Mouse (Mus musculus) lung, adult 2 months (tissue): Measurements from ENCODE around the gene Npc1l1. TPM values are rescaled to one million over a fixed set of nuclear protein-coding genes. Genes with fewer than 3 reads are reported as not detected.

Source experiments
- DNase-seq: peaks from one replicate; pipeline ENCODE4 v3.0.0; 2022
- H3K4me1 ChIP-seq: fragments of 200-500 bp; 2 replicates; pipeline ENCODE4 v1.6.1; 2011; ENCODE audit warnings: low read length; ENCODE audit not compliant: control insufficient read depth, insufficient read depth
- H3K4me3 ChIP-seq: fragments of 200-500 bp; replicated peaks from 2 replicates; pipeline ENCODE3; 2011; ENCODE audit warnings: low read depth, mild to moderate bottlenecking, control low read depth, low read length; ENCODE audit errors: extremely low read depth
- CTCF ChIP-seq: fragments of 200-500 bp; IDR thresholded peaks from 2 replicates; pipeline ENCODE4 v1.5.1; 2011; ENCODE audit warnings: mild to moderate bottlenecking, low read length, control low read depth; ENCODE audit not compliant: insufficient read depth
- POLR2A ChIP-seq: fragments of 200-500 bp; IDR thresholded peaks from 2 replicates; pipeline ENCODE4 v1.6.1; 2011; ENCODE audit warnings: low read depth, mild to moderate bottlenecking, control low read depth, low read length, borderline replicate concordance; ENCODE audit errors: extremely low read depth
- WGBS: fragments of 180-500 bp; shearing (Covaris S2); methylation state at CpG from one replicate; pipeline ENCODE4 v1.1.7; 2018; 5-methylcytosine and 5-hydroxymethylcytosine counted together
- polyA plus RNA-seq: library from polyadenylated mRNA; depleted of rRNA; stranded (reverse); fragments of >200 nt; gene quantifications from 2 replicates; pipeline ENCODE4 v1.2.3, GENCODE M21; 2012; rRNA removed

Npc1l1 gene
- polyA plus RNA-seq, 1 experiment, result 0.34 TPM

DNA sequence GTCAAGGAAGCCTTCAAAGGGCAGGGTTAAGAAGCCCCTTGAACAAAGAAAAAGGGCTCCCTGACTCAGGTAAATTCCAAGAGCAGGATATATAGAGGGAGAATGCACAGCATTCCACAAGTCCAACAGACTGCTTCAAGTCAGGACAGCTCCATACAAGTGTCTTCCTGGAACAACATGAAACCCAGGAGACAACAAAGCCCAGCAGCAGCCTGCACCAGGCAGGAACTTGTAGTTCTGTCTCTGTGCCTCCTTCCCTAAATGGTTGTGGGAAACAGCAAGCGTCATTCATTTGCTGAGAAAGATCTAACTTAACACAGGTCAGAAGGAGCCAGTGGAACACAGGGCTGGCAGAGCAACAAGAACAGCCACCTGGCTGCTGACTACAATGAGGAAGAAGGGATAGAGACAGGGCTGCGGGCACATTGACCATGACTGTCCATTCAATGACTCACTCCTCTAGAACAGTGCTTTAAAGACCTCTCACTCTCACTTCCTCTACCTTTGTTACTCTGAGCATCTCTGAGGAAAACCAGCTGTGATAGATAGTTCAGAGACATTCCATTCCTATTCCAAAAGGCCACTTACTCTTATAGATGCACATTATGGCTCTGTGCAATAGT lies 60.8 kb downstream of the Npc1l1 start:
- H3K4me3 ChIP-seq, result no peak overlapping the region
- no peak for DNase-seq
- peaks cover 14% of the 10 kb centered on the region for H3K4me1 ChIP-seq
- TF ChIP-seq POLR2A, result no peak
- TF ChIP-seq CTCF, result no peak
- 58% methylated on average over 2 of the region's 2 CpGs for WGBS

DNA sequence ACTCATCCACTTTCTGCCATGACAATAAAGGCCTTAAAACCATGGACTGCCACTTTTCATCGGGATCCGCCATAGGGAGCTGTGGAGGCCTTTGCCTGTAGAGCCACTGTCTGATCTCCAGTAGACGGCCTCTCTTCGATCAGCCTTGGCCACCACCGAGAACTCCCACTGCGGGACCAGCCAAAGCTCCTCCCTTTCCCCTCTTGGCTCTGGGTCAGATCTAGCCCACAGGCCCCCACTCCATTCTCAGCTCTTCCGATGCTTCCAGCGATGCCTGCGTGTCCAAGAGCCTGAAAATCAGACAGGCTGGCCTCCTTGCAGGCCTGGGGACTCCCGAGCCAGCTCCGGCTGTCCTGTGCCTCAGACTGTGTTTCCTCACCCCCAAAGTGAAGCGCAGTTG lies 63.6 kb downstream of the Npc1l1 start:
- H3K4me1 ChIP-seq, result peaks cover 14% of the 10 kb centered on the region
- TF ChIP-seq CTCF (no peak), POLR2A (no peak)
- WGBS, result 68% methylated on average over 12 of the region's 12 CpGs
- no peak for DNase-seq
- no peak overlapping the region for H3K4me3 ChIP-seq

DNA sequence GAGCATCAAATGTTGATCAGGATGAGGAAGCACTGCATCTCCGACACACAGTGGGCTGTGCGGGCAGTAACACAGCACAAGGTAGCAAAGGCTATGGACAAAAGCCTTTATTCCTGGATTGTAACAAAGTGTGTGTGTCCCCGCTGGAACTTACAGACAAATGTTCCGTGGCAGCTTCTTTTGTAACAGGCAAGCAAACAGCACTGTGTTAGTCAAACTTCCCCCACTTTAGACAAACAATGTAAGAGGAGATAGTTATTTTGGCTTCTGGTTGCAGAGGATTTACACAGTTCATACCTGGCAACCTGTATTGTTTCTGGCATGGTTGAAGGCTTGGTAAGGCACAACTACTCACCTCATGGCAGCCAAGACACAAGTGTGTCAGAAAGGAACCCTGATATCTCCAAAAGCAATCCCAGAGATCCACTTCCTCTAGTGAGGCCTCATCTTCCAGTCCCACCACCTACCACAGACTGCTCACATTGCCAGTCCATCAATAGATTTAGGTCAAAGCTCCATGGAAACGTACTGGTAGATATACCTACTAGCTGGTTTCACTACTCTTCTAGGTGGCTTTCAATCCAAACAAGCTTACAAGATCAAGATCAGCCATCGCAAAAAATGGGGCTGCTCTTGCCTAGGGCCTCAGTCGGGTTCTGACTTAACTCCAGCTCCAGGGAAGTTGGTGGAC lies 64.4 kb downstream of the Npc1l1 start:
- WGBS, result 80% methylated on average over 7 of the region's 7 CpGs
- Histone ChIP-seq H3K4me1 (peaks cover 18% of the 10 kb centered on the region), H3K4me3 (no peak overlapping the region)
- no peak for DNase-seq
- TF ChIP-seq POLR2A, result no peak

DNA sequence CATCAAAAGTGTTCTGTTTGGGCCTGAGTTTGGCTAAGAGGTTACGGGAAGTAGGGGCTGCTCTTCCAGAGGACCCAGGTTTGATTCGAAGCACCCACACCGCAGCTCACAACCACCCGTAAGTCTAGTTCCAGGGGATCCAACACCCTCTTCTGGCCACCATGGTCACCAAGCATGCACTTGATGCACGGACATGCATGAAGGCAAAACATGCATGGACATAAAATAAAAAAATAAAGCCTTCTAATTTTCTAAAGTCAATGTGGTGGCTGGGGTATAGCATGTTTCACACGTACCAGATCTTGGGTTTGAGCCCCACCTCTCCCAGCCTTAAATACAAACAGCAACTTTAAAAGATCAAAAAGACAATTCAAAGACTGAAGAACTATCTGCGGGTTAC lies 65.2 kb downstream of the Npc1l1 start:
- Histone ChIP-seq H3K4me1 (peaks cover 23% of the 10 kb centered on the region), H3K4me3 (no peak overlapping the region)
- WGBS, result 95% methylated on average over 7 of the region's 7 CpGs
- no peak for DNase-seq
- TF ChIP-seq POLR2A, result no peak
- no peak for TF ChIP-seq CTCF

DNA sequence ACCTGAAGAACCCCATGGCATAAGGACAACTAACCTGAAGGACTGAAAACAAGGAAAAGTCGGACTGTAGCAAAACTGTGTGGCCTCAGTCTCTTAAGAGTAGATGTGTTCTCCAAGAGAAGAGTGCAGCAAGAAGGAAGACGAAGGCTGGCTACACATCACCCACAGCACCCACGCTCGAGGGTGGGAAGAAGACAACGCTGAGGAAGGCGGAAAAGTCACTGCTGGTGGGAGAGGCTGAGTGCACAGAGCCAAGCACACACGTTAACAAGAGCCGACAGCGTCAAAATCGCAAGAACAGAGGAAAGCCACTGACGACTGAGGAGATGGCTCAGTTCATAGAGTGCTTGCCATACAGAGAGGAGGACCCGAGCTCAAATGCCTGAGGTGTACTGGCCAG lies 66.2 kb downstream of the Npc1l1 start:
- H3K4me3 ChIP-seq, result no peak overlapping the region
- peaks cover 20% of the 10 kb centered on the region for H3K4me1 ChIP-seq
- WGBS, result 86% methylated on average over 12 of the region's 12 CpGs
- DNase-seq, result no peak
- TF ChIP-seq CTCF (no peak), POLR2A (no peak)

DNA sequence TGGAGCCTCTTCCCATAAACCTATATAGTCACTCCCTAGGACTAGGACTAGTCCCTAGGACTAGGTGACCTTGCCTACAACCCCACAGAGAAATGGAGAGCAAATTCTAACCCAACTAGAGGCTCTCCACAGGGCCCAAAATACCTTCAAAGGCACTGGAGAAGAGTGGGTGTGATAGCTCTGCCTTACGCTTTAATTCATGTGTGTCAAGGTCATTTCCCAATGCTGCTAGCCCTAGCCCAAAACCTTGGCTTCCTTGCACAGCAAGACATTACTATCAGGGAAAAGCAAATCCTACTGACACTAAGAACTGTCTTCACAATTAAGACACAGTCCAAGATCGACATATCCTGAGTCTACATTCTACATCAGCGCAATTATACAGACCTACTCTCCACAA lies 66.9 kb downstream of the Npc1l1 start:
- DNase-seq, result no peak
- Histone ChIP-seq H3K4me1 (peaks cover 16% of the 10 kb centered on the region), H3K4me3 (no peak overlapping the region)
- TF ChIP-seq POLR2A (no peak), CTCF (no peak)
- 96% methylated on average over 3 of the region's 3 CpGs for WGBS

DNA sequence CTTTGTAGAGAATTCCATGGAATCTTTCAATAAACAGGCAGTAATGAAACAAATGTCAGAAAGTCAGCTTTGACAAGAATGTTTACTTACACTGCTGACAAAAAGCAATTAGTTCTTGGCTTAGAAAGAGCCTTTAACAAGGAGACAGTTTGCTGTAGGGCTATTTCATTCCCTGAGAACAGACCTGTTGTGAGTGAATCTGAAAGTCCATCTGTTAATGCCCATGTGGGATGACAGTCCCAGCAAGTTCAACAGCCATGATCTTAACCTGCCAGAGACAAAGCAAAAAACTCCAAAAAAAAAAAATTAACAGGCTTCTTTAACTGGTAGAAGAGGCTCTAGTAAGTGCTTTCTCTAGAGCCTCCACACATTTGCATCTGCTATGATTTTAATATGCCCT lies 68.4 kb downstream of the Npc1l1 start:
- DNase-seq, result no peak
- TF ChIP-seq POLR2A, result no peak
- TF ChIP-seq CTCF, result no peak
- Histone ChIP-seq H3K4me3 (no peak overlapping the region), H3K4me1 (peaks cover 18% of the 10 kb centered on the region)

Other genes with a start within 250 kb of the Npc1l1 start
- gene Camk2b, start 163.8 kb downstream of the Npc1l1 start, polyA plus RNA-seq, result 13.8 and 17.8 TPM in 2 replicates
- 0.11 TPM in 1 of 2 replicates, not detected in the other for gene A730071L15Rik, start 30.1 kb downstream of the Npc1l1 start, polyA plus RNA-seq
- gene Nudcd3, start 29.7 kb downstream of the Npc1l1 start, polyA plus RNA-seq, result 29.4 and 52.9 TPM in 2 replicates
- 20.1 and 25.2 TPM in 2 replicates for gene Ddx56, start 37.6 kb upstream of the Npc1l1 start, polyA plus RNA-seq
- 87.0 and 111 TPM in 2 replicates for gene Tmed4, start 44.7 kb upstream of the Npc1l1 start, polyA plus RNA-seq
- 129 and 181 TPM in 2 replicates for gene Ogdh, start 61.5 kb upstream of the Npc1l1 start, polyA plus RNA-seq
- gene Zmiz2, start 158.9 kb upstream of the Npc1l1 start, polyA plus RNA-seq, result 50.3 and 58.5 TPM in 2 replicates
- gene Ppia, start 185.3 kb upstream of the Npc1l1 start, polyA plus RNA-seq, result 407 and 532 TPM in 2 replicates
- 39.1 and 51.4 TPM in 2 replicates for gene H2afv, start 214.3 kb upstream of the Npc1l1 start, polyA plus RNA-seq
- gene Purb, start 245.8 kb upstream of the Npc1l1 start, polyA plus RNA-seq, result 10.7 and 11.0 TPM in 2 replicates